Mouse (Mus musculus): ENCODE measurements around the gene Ggcx. TPM values are rescaled to one million over a fixed set of nuclear protein-coding genes. Genes with fewer than 3 reads are reported as not detected.
"Not testable (repeated sequence)": the region's sequence is repeated elsewhere in the genome, so short reads cannot be mapped to it uniquely, and the experiment has no call there.

Ggcx gene
- polyA plus RNA-seq, 1 experiment from 2014 or later, result 33.8 TPM

DNA sequence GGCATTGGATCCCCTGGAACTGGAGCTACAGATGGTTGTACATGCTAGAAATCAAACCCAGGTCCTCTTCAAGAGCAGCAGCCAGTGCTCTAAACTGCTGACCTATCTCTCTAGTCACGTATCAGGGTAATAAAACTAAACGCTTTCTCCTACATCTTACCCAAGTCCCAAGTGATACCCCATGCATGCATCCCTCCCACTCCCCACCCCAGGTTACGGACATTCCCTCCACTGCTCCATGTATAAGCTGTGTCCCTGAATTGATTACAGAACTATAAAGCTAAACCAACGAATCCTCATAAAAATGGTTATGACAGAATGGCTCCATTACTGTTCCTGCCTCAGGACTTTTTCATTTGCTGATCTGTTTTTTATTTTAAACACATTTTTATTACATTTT is 52.1 kb downstream of the Ggcx start:
- no peak overlapping the region for H3K4me2 ChIP-seq
- H3K27ac ChIP-seq (ENCODE audit: poor library complexity, severe bottlenecking), result no peak overlapping the region
- no peak overlapping the region for H3K9ac ChIP-seq
- no peaks in the 10 kb centered on the region for H3K27me3 ChIP-seq (replicated peaks)
- no peaks in the 10 kb centered on the region for H3K4me1 ChIP-seq (replicated peaks)
- no peaks in the 10 kb centered on the region for H3K9me3 ChIP-seq (replicated peaks)
- no peak for ATAC-seq (ENCODE audit: insufficient number of reproducible peaks, low FRiP score)
- WGBS, result 82% methylated on average over 4 of the region's 4 CpGs
- H3K4me3 ChIP-seq, result no peak overlapping the region
- no peaks in the 10 kb centered on the region for H3K36me3 ChIP-seq

DNA sequence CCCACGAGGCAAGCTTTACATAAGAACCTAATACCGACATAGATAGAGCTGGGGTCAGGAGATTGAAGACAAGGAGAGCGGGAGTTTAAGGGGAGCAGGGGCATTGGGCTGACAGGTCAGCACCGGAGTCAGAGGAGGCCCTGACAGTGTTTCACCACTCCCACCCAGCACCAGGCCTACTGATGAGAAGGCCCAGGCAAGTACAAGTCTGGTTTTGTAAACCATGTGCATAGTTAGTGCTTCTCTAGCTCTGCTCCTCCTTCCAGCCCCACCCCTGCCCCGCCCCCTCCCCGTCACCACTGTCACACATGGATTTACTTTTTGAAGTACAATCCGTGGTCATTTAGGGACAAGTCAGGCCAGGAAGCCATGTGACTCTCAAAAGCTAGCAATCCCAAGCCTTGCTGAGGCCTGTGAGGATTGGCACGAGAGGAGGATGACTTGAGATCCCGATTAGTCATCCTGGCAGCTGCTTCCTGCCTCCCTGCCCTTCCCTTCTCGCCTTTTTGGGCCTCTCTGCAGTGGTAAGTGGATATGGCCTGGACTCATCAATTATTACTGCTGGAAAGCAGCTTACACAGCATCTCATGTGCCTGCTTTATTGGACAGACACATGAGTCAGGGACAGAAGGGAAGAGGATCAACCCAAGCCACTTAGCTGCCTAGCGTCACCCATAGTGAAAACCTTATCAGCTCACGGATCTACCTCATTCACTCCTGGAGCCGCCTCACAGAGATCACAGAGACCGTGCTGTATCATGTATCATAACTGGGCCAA is 59.3 kb downstream of the Ggcx start:
- no peaks in the 10 kb centered on the region for H3K9me3 ChIP-seq (replicated peaks)
- H3K9ac ChIP-seq, result no peak overlapping the region
- H3K4me3 ChIP-seq, result no peak overlapping the region
- no peak overlapping the region for H3K27ac ChIP-seq (ENCODE audit: poor library complexity, severe bottlenecking)
- H3K4me2 ChIP-seq, result no peak overlapping the region
- H3K4me1 ChIP-seq (replicated peaks), result no peaks in the 10 kb centered on the region
- ATAC-seq (ENCODE audit: insufficient number of reproducible peaks, low FRiP score), result no peak
- 61% methylated on average over 14 of the region's 14 CpGs for WGBS
- no peaks in the 10 kb centered on the region for H3K27me3 ChIP-seq (replicated peaks)
- no peaks in the 10 kb centered on the region for H3K36me3 ChIP-seq

GRCm38 (mm10) chr6:72475221-72475985 is 61.3 kb downstream of the Ggcx start:
- no peak overlapping the region for H3K4me2 ChIP-seq

DNA sequence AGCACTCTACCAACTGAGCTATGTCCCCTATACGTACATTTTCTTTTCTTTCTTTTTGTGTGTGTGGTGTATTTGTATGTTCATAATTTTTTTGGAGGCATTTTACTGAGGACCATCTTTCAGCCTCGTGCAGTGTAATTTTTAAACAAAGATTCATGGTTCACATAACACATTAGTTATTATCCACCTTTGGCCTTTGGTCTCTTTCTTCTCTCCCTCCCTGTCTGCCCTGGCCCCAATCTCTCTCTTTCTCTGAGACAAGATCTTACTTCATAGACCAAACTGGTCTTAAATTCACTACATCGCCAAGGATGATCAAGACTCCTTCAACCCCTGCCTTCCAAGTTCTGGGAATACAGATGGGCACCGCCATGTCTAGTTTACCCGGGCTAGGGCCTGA is 62.7 kb downstream of the Ggcx start:
- WGBS, result 87% methylated on average over 5 of the region's 5 CpGs
- H3K4me1 ChIP-seq (replicated peaks), result no peaks in the 10 kb centered on the region
- 0 out of 2 replicates have a peak, but pooled peaks cover 3% of the 10 kb centered on the region for H3K9me3 ChIP-seq (replicated peaks)
- no peaks in the 10 kb centered on the region for H3K27me3 ChIP-seq (replicated peaks)
- no peak overlapping the region for H3K27ac ChIP-seq (ENCODE audit: poor library complexity, severe bottlenecking)
- H3K4me3 ChIP-seq, result no peak overlapping the region
- H3K9ac ChIP-seq, result no peak overlapping the region
- ATAC-seq (ENCODE audit: insufficient number of reproducible peaks, low FRiP score), result no peak
- H3K36me3 ChIP-seq, result no peaks in the 10 kb centered on the region
- no peak overlapping the region for H3K4me2 ChIP-seq

More at GRCm38 (mm10) chr6:72475221-72475985, 61.3 kb downstream of the Ggcx start:
- no peak overlapping the region for H3K9ac ChIP-seq
- H3K4me1 ChIP-seq (replicated peaks), result no peaks in the 10 kb centered on the region
- WGBS, result 77% methylated on average over 4 of the region's 4 CpGs
- H3K9me3 ChIP-seq (replicated peaks), result 0 out of 2 replicates have a peak, but pooled peaks cover 3% of the 10 kb centered on the region
- H3K27me3 ChIP-seq (replicated peaks), result no peaks in the 10 kb centered on the region
- no peak overlapping the region for H3K4me3 ChIP-seq
- ATAC-seq (ENCODE audit: insufficient number of reproducible peaks, low FRiP score), result no peak
- H3K27ac ChIP-seq (ENCODE audit: poor library complexity, severe bottlenecking), result no peak overlapping the region
- no peaks in the 10 kb centered on the region for H3K36me3 ChIP-seq

DNA sequence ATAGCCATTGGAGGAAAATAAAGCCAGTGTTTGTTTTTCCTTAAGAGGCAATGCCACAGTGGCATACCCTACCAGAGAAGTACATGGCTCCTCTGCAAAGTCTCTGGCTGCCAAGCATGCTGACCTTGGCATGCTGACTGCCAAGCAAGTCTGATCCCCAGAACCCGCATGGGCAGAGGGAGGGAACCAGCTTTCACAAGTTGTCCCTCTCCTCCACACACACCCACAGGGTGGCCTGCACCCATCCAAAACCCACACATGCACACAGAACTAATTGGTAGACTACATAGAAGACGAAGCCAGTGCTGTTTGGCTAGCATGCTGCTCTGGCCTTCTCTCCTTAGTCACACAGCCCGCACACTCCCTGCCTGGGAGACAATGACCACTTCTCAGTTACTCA is 63.5 kb downstream of the Ggcx start:
- no peak for ATAC-seq (ENCODE audit: insufficient number of reproducible peaks, low FRiP score)
- Histone ChIP-seq H3K27me3 (replicated peaks) (no peaks in the 10 kb centered on the region), H3K36me3 (no peaks in the 10 kb centered on the region), H3K4me1 (replicated peaks) (no peaks in the 10 kb centered on the region), H3K9me3 (replicated peaks) (0 out of 2 replicates have a peak, but pooled peaks cover 3% of the 10 kb centered on the region), H3K9ac (no peak overlapping the region), H3K4me3 (no peak overlapping the region), H3K4me2 (no peak overlapping the region), H3K27ac (ENCODE audit: poor library complexity, severe bottlenecking) (no peak overlapping the region)
- WGBS, result 79% methylated on average over 3 of the region's 3 CpGs

DNA sequence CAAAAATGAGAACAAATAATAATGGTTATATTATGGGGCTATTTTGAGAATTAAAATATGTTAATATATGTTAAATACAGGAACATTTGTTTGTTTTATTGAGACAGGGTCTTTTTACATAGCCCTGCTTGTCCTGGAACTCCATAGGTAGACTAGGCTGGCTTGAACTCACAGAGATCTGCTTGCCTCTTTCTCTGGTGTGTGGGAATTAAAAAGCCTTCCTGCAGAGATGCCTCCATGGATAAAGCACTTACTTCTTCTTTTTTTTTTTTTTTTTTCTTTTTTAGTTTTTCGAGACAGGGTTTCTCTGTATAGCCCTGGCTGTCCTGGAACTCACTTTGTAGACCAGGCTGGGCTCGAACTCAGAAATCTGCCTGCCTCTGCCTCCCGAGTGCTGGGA is 64.6 kb downstream of the Ggcx start:
- WGBS, result 88% methylated on average over 3 of the region's 3 CpGs
- not testable (repeated sequence) for H3K36me3 ChIP-seq; H3K4me2 ChIP-seq; H3K9me3 ChIP-seq (replicated peaks); H3K27me3 ChIP-seq (replicated peaks); H3K4me3 ChIP-seq; H3K27ac ChIP-seq (ENCODE audit: poor library complexity, severe bottlenecking); H3K4me1 ChIP-seq (replicated peaks); ATAC-seq (ENCODE audit: insufficient number of reproducible peaks, low FRiP score); H3K9ac ChIP-seq

DNA sequence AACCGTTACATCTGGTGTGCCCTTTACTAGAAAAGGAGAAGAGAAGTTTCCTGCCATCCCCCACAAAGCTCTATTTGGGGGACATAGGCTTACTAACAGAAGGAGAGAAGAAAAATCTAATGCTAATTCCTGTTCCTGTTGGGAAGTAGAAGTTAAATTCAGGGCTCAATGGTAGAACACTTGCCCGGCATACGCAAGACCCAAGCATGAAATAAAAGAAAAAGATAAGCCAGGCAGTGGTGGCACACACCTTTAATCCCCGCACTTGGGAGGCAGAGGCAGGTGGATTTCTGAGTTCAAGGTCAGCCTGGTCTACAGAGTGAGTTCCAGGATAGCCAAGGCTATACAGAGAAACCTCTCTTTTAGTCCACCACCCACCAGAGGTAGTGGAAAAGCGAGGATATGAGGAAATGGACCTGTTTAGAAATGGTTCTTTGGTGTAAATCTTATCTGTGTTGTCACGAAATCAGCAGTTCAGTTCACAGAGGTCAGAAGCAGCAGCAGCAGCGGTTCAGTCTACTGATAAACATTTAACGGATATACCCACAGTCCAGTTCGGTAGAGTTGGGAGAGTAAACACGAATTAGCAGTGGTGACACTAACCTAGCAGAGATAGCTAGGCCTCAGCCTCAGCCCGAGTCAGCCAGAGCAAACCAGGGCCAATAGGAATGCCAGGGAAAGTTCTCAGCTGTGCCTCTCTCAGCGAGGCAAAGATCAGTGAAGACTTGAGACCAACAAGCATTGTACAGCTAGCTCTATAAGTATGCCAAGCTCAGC is 65.7 kb downstream of the Ggcx start:
- no peak overlapping the region for H3K4me3 ChIP-seq
- H3K4me2 ChIP-seq, result no peak overlapping the region
- H3K4me1 ChIP-seq (replicated peaks), result no peaks in the 10 kb centered on the region
- no peak overlapping the region for H3K27ac ChIP-seq (ENCODE audit: poor library complexity, severe bottlenecking)
- WGBS, result 70% methylated on average over 12 of the region's 12 CpGs
- no peak for ATAC-seq (ENCODE audit: insufficient number of reproducible peaks, low FRiP score)
- H3K9ac ChIP-seq, result no peak overlapping the region
- H3K9me3 ChIP-seq (replicated peaks), result 0 out of 2 replicates have a peak, but pooled peaks cover 3% of the 10 kb centered on the region
- no peaks in the 10 kb centered on the region for H3K27me3 ChIP-seq (replicated peaks)
- H3K36me3 ChIP-seq, result no peaks in the 10 kb centered on the region

DNA sequence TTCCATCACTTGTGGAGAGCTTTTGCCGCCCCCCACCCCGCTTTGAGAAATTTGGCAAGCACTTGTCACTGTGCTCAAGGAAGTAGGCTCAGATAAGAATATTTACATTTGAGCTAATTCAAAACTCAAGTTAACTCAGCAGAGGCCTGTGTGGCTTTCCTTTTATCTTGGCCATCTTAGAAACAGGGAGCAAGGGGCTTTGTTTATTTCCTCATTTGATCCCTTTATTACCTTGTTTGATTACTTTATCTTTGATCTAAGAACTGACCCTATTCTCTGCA is 66.3 kb downstream of the Ggcx start:
- H3K4me1 ChIP-seq (replicated peaks), result no peaks in the 10 kb centered on the region
- 49% methylated on average over 2 of the region's 2 CpGs for WGBS

More for the DNA sequence above, 66.3 kb downstream of the Ggcx start:
- no peak overlapping the region for H3K4me3 ChIP-seq
- no peak overlapping the region for H3K27ac ChIP-seq (ENCODE audit: poor library complexity, severe bottlenecking)
- no peak overlapping the region for H3K4me2 ChIP-seq
- no peak for ATAC-seq (ENCODE audit: insufficient number of reproducible peaks, low FRiP score)
- no peaks in the 10 kb centered on the region for H3K27me3 ChIP-seq (replicated peaks)
- no peaks in the 10 kb centered on the region for H3K36me3 ChIP-seq
- H3K9me3 ChIP-seq (replicated peaks), result 0 out of 2 replicates have a peak, but pooled peaks cover 3% of the 10 kb centered on the region
- no peak overlapping the region for H3K9ac ChIP-seq

Other genes with a start within 250 kb of the Ggcx start
- 14.1 and 14.9 TPM in 2 replicates for gene Atoh8, start 178.7 kb upstream of the Ggcx start, polyA plus RNA-seq (2016; fragmentation: Nextera tagmentation; extraction: Ambion mirVana)
- not detected in 2 replicates for gene Sftpb, start 109.7 kb upstream of the Ggcx start, polyA plus RNA-seq (2016; fragmentation: Nextera tagmentation; extraction: Ambion mirVana)
- 36.0 and 39.7 TPM in 2 replicates for gene Usp39, start 69.1 kb upstream of the Ggcx start, polyA plus RNA-seq (2016; fragmentation: Nextera tagmentation; extraction: Ambion mirVana)
- gene 0610030E20Rik, start 67.0 kb upstream of the Ggcx start, polyA plus RNA-seq (2016; fragmentation: Nextera tagmentation; extraction: Ambion mirVana), result 17.2 and 19.9 TPM in 2 replicates
- gene Tmem150a, start 58.9 kb upstream of the Ggcx start, polyA plus RNA-seq (2016; fragmentation: Nextera tagmentation; extraction: Ambion mirVana), result 13.3 and 13.5 TPM in 2 replicates
- gene Rnf181, start 47.4 kb upstream of the Ggcx start, polyA plus RNA-seq (2016; fragmentation: Nextera tagmentation; extraction: Ambion mirVana), result 90.0 and 92.9 TPM in 2 replicates
- gene Vamp5, start 33.8 kb upstream of the Ggcx start, polyA plus RNA-seq (2016; fragmentation: Nextera tagmentation; extraction: Ambion mirVana), result 48.3 and 52.1 TPM in 2 replicates
- gene Vamp8, start 23.6 kb upstream of the Ggcx start, polyA plus RNA-seq (2016; fragmentation: Nextera tagmentation; extraction: Ambion mirVana), result 111 and 112 TPM in 2 replicates
- 313 and 317 TPM in 2 replicates for gene Mat2a, start 25.2 kb downstream of the Ggcx start, polyA plus RNA-seq (2016; fragmentation: Nextera tagmentation; extraction: Ambion mirVana)
- not detected in 2 replicates for gene Sh2d6, start 107.4 kb downstream of the Ggcx start, polyA plus RNA-seq (2016; fragmentation: Nextera tagmentation; extraction: Ambion mirVana)
- gene Capg, start 130.1 kb downstream of the Ggcx start, polyA plus RNA-seq (2016; fragmentation: Nextera tagmentation; extraction: Ambion mirVana), result 22.5 and 24.7 TPM in 2 replicates
- gene Elmod3, start 184.1 kb downstream of the Ggcx start, polyA plus RNA-seq (2016; fragmentation: Nextera tagmentation; extraction: Ambion mirVana), result 12.6 and 13.2 TPM in 2 replicates
- gene Retsat, start 184.2 kb downstream of the Ggcx start, polyA plus RNA-seq (2016; fragmentation: Nextera tagmentation; extraction: Ambion mirVana), result 13.8 and 16.0 TPM in 2 replicates
- 27.5 and 27.9 TPM in 2 replicates for gene Tgoln1, start 202.7 kb downstream of the Ggcx start, polyA plus RNA-seq (2016; fragmentation: Nextera tagmentation; extraction: Ambion mirVana)